Mouse (Mus musculus): ENCODE data around the gene Papola.
"Not testable (repeated sequence)": the region's sequence is repeated elsewhere in the genome, so short reads cannot be mapped to it uniquely, and the experiment has no call there.

The Papola gene

GRCm38 (mm10) chr12:105805790-105806189 lies 21.3 kb downstream of the Papola start:
- DNase-seq (ENCODE audit: low spot score in 2 of 2) = no peak

DNA sequence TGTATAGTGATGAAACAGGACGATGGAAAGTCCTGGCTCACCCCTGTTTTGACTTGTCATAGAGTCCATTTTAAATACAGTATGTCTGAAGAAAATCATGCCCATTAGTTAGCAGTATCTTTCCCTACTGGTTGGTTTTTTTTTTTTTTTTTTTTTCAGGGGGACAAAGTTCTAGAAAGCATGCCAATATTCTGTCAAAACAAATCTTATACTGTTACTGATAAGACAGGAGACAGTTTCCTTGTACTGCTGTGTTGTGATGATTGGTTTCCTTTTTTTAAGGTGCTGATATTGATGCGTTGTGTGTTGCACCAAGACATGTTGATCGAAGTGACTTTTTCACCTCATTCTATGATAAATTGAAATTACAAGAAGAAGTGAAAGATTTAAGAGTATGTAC lies 21.7 kb downstream of the Papola start:
- no peak for DNase-seq (ENCODE audit: low spot score in 2 of 2)

DNA sequence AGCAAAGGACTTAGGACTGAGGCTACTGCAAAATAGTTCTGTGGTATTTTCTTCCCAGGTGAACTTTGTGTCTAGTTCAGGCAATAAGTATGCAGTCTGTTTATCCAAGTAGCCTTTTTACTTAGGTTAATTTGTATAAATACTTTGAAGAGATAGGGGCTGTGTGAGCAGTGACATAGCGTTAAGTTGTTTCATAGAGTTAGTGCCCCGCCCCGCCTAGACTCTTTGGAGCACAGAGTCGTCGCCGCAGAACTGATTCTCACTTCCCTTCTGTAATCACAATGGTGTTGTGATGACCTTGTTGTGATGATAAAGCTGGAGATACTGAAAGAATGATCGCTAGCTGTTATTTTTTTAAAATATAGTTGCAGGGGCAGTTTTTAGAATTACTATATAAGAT lies 22.9 kb downstream of the Papola start:
- no peak for DNase-seq (ENCODE audit: low spot score in 2 of 2)

DNA sequence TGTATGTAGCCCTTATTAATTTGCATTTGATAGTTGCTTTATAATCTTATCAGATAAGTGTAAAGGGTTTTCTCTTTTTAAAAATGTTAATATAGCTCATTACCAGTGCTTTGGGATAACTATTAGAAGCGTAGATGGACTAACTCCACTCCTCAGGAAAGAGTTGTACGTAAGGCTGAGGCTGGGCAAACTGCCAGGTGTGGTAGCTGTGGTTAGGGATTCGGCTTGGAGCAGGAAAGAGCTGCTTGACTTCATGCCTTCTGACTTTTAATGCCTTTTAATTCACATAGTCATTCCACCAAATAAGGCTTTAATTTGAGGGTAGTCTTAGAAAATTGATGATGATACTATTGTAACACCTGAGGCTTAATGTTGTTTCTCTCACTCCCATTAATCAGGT lies 24.5 kb downstream of the Papola start:
- no peak for DNase-seq (ENCODE audit: low spot score in 2 of 2)

- no peak for DNase-seq (ENCODE audit: low spot score in 2 of 2)
Measured at GRCm38 (mm10) chr12:105810608-105811007, 26.1 kb downstream of the Papola start.

- DNase-seq (ENCODE audit: low spot score in 2 of 2) = no peak
Measured at GRCm38 (mm10) chr12:105813957-105814356, 29.5 kb downstream of the Papola start.

DNA sequence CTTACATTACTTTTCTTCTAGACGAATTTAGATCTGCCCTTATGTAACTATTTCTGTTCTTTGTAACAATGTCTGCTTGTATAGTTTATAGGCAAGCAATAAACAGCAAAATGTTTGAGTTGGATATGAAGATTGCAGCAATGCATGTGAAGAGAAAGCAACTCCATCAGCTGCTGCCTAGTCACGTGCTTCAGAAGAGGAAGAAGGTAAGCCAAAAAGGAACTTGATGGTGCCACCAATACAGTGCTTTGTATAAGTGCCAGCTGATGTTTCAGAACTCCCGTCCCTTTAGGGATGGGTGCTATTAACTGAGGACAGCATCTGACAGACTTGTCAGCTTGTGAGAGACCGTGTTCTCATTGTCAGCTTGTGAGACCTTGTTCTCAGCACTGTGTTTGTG lies 39.0 kb downstream of the Papola start:
- DNase-seq (ENCODE audit: low spot score in 2 of 2) = no peak

GRCm38 (mm10) chr12:105824743-105825142 lies 40.2 kb downstream of the Papola start:
- no peak for DNase-seq (ENCODE audit: low spot score in 2 of 2)

GRCm38 (mm10) chr12:105825266-105825665 lies 40.8 kb downstream of the Papola start:
- no peak for DNase-seq (ENCODE audit: low spot score in 2 of 2)

DNA sequence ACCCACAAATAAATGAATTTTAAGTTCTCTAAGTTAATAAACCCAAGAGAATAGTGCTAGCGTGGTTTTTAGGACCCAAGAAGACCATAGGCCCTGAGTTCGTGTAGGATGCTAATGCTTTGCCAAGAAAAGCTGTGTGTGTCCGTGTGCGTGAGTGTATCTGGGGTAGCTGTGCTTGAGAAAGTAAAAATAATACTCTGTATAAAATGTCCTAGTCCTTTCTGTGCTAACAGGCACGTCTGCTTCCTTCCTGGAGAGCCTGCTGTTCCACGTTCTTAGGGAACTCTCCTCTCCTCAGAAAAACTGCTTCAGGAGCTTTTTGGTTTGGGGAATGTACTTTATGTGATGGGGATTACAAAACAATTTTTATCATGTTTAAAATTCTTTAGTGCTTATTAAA lies 48.0 kb downstream of the Papola start:
- DNase-seq (ENCODE audit: low spot score in 2 of 2) = no peak

DNA sequence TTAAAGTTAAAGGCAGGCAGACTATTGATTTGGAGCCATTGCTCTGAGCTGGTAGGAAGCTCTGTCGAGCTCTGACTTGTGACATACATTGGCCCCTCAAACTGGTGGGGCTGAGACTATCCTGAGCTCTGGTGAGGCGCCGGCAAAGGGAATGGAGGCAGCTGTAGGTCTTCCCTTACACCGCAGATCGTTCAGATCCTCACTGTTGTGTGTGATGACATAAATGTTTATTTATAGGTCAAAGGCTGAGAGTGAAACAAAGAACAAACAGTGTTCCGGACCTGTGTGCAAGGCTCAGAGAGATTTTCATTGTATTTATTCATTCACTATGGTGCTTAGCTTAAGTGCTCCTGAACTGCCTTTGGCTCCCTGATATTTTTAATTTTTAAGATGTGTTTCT lies 50.4 kb downstream of the Papola start:
- no peak for DNase-seq (ENCODE audit: low spot score in 2 of 2)

- DNase-seq (ENCODE audit: low spot score in 2 of 2) = no peak
Measured at GRCm38 (mm10) chr12:105835571-105835970, 51.1 kb downstream of the Papola start.

DNA sequence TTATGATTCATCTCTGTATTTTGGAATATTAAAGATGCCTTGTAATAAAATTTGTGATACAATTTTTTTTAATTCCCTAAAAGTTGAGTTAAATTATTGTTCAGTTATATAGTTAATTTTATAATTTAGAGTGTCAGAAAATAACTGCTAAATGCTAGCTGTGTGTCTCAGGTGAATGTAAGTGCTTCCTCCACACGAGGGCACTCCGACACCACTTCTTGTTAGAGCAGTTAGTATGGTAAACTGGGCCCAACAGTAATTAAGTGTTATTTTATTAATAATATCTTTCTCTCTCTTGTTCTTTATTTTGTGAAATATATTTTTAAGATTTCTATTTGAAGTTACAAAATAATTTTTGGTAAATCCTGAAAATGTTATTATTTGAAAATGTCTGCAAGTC lies 51.7 kb downstream of the Papola start:
- no peak for DNase-seq (ENCODE audit: low spot score in 2 of 2)

- no peak for DNase-seq (ENCODE audit: low spot score in 2 of 2)
Measured at GRCm38 (mm10) chr12:105839096-105839495, 54.6 kb downstream of the Papola start.

DNA sequence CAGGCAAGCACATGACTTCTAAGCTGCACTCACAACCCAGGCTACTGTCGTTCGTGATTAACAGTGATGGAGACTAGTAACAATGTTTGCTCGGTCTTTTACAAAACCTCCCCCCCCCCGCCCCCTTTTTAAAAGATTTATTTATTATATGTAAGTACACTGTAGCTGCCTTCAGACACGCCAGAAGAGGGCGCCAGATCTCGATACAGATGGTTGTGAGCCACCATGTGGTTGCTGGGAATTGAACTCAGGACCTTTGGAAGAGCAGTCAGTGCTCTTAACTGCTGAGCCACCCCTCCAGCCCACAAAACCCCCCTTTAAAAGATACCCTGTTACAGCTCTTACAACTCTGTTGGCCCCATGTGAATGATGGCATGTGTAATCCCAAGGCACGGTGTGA lies 56.1 kb downstream of the Papola start:
- not testable (repeated sequence) for DNase-seq (ENCODE audit: low spot score in 2 of 2)

DNA sequence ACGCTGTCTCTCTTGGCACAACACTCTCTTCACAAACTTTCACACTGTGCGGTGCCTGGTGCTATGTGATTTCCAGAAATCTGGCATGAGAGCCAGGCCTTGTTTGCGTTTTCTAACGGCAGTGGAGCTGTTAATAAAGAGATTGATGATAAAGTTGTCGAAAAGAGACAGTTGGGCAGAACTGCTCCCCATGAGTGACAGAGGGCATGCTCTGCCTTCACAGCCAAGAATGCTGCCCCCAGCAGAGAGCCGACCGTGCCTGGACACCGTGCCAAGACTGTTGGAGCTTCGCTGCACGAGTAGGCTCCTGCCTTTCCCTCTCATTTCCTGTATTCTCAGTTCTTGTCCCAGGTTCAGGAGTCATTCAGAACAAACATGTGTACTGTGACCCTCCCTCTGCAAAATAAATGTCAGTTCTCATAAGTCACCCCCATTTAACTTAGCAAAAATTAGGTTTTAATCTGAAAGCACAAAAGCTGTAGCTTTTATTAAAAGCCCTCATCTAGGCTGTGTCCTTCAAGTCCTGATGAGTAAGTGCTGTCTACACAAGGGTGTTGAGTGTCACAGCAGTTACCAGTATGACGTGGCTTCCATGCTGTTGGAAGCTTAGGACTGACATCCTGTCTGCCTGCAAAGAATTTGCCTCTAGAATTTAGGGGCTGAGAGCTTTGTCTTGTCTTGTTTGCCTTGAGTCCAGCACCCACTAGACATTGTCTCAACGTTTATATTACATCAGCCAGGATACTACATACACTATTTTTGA lies 58.9 kb downstream of the Papola start:
- DNase-seq (ENCODE audit: low spot score in 2 of 2) = no peak

DNA sequence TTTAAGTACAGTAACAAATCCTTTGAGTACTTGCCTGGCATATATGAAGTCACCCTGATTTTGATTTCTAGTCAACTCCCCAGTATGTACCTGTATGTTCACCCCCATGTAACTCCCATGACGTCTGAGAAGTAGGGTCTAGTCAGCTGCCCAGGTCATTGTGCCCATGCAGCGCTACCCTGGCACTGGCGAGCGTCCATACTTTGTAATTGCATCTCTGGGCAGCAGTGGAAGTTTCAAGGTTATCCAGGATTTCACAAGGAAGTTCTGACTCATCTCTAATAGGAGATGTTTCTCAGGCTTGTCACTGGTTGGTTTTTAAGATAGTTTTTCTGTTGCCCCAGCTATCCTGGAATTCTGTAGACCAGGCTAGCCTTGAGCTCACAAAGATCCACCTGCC lies 59.9 kb downstream of the Papola start:
- no peak for DNase-seq (ENCODE audit: low spot score in 2 of 2)

- peak in 1 of 2 experiments; percentile 48 for DNase-seq (ENCODE audit: low spot score in 2 of 2)
Measured at GRCm38 (mm10) chr12:105849102-105849501, 64.6 kb downstream of the Papola start.

GRCm38 (mm10) chr12:105850675-105851074 lies 66.2 kb downstream of the Papola start:
- no peak for DNase-seq (ENCODE audit: low spot score in 2 of 2)

DNA sequence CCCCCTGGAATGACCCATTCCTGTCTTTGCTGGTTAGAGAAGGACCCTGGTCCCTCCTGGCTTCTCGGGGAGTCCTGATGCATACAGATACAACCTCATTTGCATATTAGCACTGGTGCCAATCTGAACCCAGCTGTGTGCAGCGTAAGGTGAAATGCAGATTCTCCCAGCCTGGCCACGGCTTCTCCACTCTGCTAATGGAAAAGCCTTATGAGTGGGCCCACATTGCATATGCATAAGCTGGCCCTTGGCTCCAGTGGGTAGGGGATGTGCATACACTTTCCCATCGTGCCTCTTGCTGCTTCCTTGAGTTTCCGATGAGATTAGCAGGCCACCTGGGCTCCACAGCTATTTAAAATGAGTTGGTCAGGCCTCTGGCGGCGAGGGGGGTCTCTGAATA lies 68.3 kb downstream of the Papola start:
- no peak for DNase-seq (ENCODE audit: low spot score in 2 of 2)

DNA sequence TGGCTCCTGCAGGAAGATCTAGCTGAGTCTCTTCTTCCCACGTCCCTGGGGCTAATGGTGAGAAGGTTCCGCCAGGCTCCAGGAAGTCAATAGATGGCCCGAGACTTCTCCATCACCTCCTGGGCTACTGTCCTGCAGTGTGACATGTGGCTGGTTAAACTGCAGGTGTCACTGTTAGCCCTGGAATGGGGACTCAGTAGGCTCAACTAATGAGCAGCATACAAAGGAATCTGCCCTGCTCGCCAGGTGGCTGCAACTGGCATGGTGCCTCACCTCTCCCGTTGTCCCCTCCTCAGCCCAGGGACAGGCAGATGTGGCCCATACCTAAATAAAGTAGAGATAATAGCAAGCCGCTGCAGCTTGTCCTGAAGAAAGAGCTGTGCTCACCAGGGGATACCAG lies 70.1 kb downstream of the Papola start:
- DNase-seq (ENCODE audit: low spot score in 2 of 2) = no peak

GRCm38 (mm10) chr12:105857902-105858640 lies 73.6 kb downstream of the Papola start:
- no peak for DNase-seq (ENCODE audit: low spot score in 2 of 2)

DNA sequence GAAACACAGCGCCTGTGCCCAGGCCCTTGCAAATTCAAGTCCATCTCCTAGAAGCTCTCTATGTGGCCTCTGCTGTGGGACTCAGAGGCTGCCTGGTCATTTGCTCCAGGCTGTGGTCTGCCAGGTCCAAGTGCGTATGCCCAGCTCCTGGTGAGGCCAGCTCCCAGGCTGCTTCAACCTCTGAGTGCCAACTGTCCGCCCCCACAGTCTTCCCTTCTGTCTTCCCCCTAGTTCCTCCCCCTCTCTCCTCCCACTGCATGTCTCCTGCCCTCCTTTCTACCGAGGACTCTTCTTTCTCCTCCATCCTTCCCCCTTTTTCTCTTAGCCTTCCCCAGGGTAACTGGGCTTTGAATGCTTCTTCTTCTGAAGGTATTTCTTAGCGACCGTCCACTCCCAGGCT lies 77.6 kb downstream of the Papola start:
- no peak for DNase-seq (ENCODE audit: low spot score in 2 of 2)
